Mouse (Mus musculus): ENCODE results near the gene Grm8.

The Grm8 gene

DNA sequence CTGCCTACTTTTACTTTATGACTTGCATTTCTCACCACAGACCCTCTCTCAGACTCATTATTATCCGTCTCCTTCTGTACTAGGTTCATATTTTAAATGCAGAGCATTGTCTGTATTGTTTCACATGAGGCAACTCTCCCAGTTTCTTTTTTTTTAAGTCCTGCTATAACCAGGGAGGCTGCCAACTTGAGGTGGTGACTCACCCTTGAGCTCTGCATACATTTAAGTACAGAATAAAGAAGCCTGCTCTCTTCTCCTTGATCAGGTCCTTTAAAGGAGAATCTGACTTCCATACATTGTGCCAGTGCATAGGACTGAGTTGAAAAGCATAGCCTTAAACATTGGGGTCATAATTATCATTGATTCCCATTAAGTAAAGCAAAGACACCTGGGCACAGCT, 488.5 kb downstream of the Grm8 start:
- no peak for DNase-seq (ENCODE audit: low spot score in 2 of 2)

DNA sequence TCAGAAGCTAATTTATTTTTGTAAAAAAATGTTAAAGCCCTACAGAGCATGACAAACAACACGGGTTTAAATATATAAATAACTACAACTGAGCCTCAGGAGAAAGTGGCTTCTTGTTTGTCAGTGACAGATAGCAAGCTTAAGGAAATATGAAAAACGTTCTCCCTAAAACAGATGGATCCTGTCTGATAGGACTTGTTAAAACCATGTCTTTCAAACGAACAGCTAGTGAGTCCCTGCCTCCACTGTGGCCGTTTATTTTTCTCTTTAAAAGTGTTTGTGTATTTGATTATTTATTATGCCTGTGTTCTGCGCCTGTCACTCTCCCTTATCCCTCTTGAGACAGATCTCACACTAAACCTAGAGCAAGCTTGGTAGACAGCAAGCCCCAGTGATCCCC, 489.9 kb downstream of the Grm8 start:
- DNase-seq (ENCODE audit: low spot score in 2 of 2): no peak

- DNase-seq (ENCODE audit: low spot score in 2 of 2): no peak
These were observed 499.1 kb downstream of the Grm8 start for GRCm38 (mm10) chr6:27635898-27636297.

- DNase-seq (ENCODE audit: low spot score in 2 of 2): no peak
These were observed 517.5 kb downstream of the Grm8 start for GRCm38 (mm10) chr6:27617472-27617871.

DNA sequence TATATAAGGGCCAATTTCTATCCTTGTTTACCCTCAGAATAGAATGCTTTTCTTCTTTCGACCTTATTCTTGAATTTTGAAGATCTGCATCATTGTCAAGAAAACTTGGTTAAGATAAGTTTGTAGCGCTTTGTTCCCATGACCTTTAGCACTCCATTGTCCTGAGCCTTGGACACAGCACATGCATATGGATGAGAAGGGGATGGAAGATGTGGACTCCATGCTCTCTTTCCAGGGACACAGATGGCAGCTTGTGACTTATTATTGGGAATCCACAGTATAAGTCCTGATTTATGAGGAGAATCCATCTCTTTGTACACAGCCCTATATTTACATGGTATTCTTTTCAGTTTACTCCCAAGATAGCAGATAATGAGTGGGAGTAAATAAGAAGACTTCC, 554.5 kb downstream of the Grm8 start:
- DNase-seq (ENCODE audit: low spot score in 2 of 2): no peak

DNA sequence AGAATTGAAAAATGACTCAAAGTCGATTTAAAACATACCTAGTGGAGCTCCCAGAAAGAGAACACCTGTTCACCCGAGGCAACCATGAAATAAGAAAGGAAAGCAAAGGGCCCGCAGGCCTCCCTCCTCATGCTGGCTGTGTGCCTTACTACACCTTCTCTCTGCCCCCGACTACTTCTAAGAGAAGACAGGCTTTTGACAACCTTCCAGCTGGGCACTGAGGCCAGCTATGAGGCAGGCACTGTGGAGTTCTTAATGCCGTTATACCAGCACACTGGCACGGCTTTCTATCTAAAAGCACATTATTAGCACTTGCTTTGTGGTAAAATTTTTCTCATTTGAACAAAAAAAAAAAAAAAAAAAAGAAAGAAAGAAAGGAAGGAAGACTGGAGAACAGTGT, 589.5 kb downstream of the Grm8 start:
- no peak for DNase-seq (ENCODE audit: low spot score in 2 of 2)

- no peak for DNase-seq (ENCODE audit: low spot score in 2 of 2)
These were observed 617.4 kb downstream of the Grm8 start for GRCm38 (mm10) chr6:27517620-27518019.

DNA sequence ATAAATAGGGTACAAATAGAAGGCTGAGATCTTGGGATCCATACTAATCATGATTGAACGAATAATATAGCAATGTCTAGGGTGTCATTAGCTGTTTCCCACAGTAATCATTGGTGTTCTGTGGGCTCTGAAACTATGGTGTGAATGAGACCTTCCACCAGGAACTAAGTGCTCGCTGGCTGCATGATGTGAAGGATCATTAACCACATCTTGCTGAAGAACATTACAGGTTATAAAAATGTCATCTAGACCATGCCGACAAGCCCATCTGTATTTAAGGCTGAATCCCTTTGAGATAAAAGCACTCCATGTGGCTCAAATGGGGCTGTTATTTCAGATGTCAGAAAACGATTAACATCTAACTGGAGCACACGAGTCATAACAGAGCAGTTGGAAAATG, 674.0 kb downstream of the Grm8 start:
- no peak for DNase-seq (ENCODE audit: low spot score in 2 of 2)

DNA sequence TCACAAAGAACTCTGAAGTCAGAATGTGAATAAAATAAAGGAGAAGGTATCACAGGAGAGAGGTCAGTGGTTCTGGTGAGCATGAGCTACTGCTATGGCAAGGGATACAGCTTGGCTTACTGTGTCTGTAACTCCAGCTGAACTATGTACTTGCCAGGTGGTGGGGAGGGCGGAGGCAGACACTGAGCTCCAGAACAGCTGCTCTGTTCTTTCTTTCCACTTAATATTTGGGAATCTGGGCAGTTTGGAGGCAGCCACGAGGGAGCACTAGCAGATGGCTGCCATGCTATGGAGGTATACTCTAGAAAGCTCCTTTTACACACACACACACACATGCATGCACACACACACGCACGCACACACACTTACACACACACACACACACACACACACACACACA, 726.5 kb downstream of the Grm8 start:
- DNase-seq (ENCODE audit: low spot score in 2 of 2): no peak

DNA sequence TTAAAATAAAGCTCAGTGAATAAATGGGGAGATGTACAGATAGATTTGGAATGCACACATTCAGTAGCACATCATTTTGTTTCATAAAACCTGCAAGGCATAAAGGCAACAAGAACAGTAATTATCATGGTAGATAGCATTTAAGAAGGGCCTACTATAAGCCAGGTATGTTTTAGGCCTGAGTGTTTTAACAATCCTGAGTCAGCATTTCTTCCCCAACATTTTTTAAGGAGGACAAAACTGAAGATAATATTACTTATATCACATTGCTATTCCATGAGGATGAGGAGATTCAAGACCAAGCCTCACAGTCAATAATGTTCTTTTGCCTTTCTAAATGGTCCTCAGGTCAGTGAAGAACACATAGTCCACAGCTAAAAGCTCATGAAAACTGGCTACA, 762.6 kb downstream of the Grm8 start:
- DNase-seq (ENCODE audit: low spot score in 2 of 2): no peak

DNA sequence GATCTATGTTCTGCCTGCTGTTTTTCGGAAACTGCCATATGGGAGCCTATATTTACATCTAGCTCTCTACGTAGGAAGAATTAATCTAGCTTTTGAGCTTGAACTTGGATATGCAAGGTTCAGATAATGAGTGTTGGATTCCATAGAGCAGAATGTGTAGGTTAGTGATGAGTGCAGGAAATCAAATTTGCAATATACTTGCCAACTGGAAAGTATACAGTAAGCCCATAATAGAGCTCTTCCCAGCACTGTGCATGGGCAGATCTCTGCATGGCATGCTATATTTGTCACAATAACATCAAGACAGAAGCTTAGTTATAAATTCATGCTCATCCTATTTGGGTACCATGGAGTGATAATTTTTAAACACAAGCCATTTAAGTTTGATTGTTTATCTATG, 763.9 kb downstream of the Grm8 start:
- DNase-seq (ENCODE audit: low spot score in 2 of 2): no peak

DNA sequence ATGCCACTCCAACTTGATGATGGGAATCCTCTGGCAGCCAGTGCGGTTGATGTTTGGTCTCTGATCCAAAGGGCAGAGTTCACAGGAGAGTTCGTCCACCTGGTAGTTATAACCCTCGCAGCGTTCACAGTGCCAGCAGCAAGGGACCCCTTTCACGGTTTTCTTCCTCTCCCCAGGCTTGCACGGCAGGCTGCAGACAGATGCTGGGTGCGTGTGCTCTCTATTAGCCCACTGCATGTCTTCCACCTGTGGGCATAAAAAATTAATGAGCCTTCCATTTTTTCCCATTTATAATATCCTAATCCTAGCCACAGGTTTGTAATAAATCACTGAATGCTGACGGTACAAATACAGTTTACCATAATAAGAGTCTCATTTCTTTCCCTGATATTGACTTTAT, 771.2 kb downstream of the Grm8 start:
- DNase-seq (ENCODE audit: low spot score in 2 of 2): no peak

DNA sequence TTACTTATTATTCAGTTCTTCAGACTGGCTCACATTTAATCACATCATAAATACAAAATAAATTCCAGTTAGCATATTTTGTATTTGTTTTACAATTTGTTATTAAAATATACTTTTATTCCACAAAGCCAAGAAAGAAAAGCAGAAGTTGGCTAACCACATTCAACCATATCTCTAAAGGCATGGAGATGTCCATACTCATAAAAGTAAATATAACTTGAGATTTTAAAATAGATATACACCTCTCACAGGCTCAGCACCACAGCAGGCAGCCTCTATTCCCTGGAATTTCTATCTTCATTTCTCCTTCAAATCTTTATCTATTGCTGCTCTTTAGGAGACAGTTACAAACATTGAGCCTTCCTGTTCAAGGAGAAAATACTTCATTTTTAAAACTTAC, 774.5 kb downstream of the Grm8 start:
- DNase-seq (ENCODE audit: low spot score in 2 of 2): no peak

GRCm38 (mm10) chr6:27351147-27351546, 783.8 kb downstream of the Grm8 start:
- DNase-seq (ENCODE audit: low spot score in 2 of 2): no peak

DNA sequence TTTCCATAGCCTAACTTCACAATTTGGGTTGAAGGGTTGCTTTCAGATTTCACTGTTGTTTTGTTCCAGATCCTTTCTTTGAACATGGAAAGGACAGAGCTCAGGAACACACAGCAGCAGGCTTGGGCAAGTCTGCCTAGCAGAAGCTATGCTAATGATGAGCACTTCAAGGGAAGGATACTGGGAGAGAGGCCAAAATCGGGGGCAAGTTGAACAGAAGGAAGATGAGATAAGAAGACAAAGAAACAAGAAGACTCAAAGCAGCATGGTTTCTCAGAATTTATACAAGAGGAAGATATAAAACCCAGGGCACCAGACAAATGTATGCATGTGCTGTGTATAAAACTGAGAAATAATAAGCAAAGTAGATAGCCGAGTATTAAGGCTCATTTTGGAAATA, 786.7 kb downstream of the Grm8 start:
- DNase-seq (ENCODE audit: low spot score in 2 of 2): no peak

- no peak for DNase-seq (ENCODE audit: low spot score in 2 of 2)
These were observed 788.7 kb downstream of the Grm8 start for GRCm38 (mm10) chr6:27346311-27346710.

GRCm38 (mm10) chr6:27340131-27340530, 794.8 kb downstream of the Grm8 start:
- DNase-seq (ENCODE audit: low spot score in 2 of 2): no peak

DNA sequence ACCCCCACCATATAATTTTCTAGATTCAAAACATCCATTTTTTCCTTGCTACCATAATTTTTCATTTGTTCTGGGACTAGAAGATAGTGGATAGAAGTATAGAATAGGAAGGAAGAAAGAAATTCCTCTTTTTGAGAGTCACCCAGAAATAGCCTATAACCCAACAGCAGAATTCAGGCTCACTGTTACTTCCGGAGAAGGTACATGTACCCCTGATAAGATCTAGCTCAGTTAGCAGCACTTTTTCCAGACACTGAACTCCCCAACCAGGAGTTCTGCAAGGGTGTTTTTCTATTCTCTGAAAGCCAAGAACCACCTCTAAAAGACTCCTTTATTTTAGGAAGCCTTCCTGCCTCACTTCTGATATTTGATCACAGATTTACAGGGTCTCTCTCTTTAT, 816.4 kb downstream of the Grm8 start:
- DNase-seq (ENCODE audit: low spot score in 2 of 2): no peak

GRCm38 (mm10) chr6:27317422-27317821, 817.6 kb downstream of the Grm8 start:
- DNase-seq (ENCODE audit: low spot score in 2 of 2): no peak

GRCm38 (mm10) chr6:27316018-27316417, 819.0 kb downstream of the Grm8 start:
- DNase-seq (ENCODE audit: low spot score in 2 of 2): no peak

DNA sequence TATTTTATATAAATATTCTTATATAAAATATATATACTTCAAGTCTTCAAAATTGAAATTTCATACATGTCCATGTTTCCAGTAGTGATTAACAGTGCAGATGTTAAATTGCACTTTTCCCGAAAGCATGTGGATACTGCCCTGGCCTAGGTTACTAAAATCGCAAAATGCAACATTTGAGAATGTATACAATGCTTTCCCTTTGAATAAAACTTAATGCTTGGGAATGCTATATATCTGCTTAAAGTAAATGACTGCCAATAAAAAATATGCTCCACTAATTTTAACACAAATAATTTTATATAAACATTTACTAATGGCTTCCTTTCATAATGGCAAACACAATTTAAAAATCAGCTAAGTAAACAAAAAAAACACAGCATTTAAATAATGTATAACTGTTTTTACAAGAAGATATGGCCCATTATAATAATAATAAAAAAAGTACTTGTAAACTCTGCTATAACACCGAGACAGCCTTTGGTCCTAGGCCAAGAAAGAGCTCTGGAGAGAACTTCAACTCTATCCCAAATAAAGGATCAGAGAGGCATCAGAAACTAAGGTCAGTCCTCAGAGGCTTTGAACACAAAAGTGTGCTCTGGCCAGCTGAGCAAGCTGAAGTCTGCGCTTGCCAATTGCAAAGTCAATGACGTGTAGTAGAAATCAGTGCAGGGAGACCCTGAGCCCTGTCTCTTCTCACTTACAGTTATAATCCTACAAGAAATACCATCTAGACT, 820.5 kb downstream of the Grm8 start:
- DNase-seq (ENCODE audit: low spot score in 2 of 2): no peak

GRCm38 (mm10) chr6:27310401-27310800, 824.6 kb downstream of the Grm8 start:
- no peak for DNase-seq (ENCODE audit: low spot score in 2 of 2)

DNA sequence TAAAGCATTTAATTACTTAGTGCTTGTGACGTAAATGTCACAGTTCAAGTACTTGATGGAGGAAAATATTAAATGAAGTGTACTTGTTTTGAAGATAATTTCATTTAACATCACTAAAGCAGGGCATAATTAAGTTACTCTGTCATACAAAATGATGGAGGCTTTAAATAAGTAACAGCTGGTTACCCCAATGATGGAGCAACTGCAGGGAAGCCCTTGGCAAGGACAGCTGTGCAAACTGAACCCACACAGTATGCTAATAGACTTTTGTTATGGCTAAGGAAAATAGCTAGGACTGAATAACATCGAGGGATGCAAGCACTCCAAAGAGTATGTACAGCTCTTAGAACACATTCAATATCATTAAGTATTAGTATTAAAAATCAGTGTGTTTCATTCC, 829.6 kb downstream of the Grm8 start:
- DNase-seq (ENCODE audit: low spot score in 2 of 2): no peak

- DNase-seq (ENCODE audit: low spot score in 2 of 2): no peak
These were observed 870.0 kb downstream of the Grm8 start for GRCm38 (mm10) chr6:27264972-27265371.
